Comparison of ENCODE assay signal across 16 mouse cellular contexts in genomic region chr14:48251381-48251979, GRCm38 (mm10).
DNase-seq lines count a peak whose midpoint lies in the region; ATAC-seq and TF ChIP-seq lines count a peak whose summit lies in the region.
"Had no signal": no experiment of that assay in that cellular context is flagged by ENCODE, and none has a peak within 500 bp of the region (broad histone marks: within the 10 kb centered on the region; RNA-seq: fewer than 3 reads in every experiment).

No protein-coding gene starts in this region.

- TF ChIP-seq CTCF in brain, embryonic 14.5 days (IDR thresholded peaks at IDR 0.05; ENCODE audit: borderline replicate concordance, extremely low read depth, insufficient read depth, insufficient read length) = no peak
- no peak for TF ChIP-seq CTCF in intestine, postnatal 0 days (IDR thresholded peaks at IDR 0.05; ENCODE audit: low read depth)

- no peak overlapping the region for H3K4me2 ChIP-seq in kidney, embryonic 16.5 days (replicated peaks; ENCODE audit: low read depth, low read length)
- no peak overlapping the region for H3K4me2 ChIP-seq in midbrain, embryonic 15.5 days
- H3K4me2 ChIP-seq in intestine, postnatal 0 days (replicated peaks; ENCODE audit: low read depth) = no peak overlapping the region
- H3K4me2 ChIP-seq: embryonic facial prominence, embryonic 13.5 days; heart, embryonic 13.5 days; limb, embryonic 15.5 days had no signal

- no peak for DNase-seq in kidney, postnatal 14 days
- DNase-seq in brain, embryonic 14.5 days (ENCODE audit: low read depth) = peak; percentile 54
- peak; percentile 37 for DNase-seq in embryo, embryonic 9.5 days (ENCODE audit: extremely low spot score)
- DNase-seq in right cerebral cortex, adult 18-20 months = no peak
- DNase-seq: cerebellum, adult 9-11 months; kidney, adult 9 months; lung, postnatal 36 days; thymus, adult 2 months had no signal

- H3K27me3 ChIP-seq in kidney, embryonic 16.5 days (ENCODE audit: insufficient read depth, low read length) = no peaks in the 10 kb centered on the region
- H3K27me3 ChIP-seq in midbrain, embryonic 15.5 days (replicated peaks) = no peaks in the 10 kb centered on the region
- no peaks in the 10 kb centered on the region for H3K27me3 ChIP-seq in intestine, postnatal 0 days (replicated peaks; ENCODE audit: control insufficient read depth, insufficient read depth, low read length)
- H3K27me3 ChIP-seq: embryonic facial prominence, embryonic 13.5 days; limb, embryonic 15.5 days had no signal

- no peak for TF ChIP-seq POLR2A in brain, embryonic 14.5 days (IDR thresholded peaks at IDR 0.05; ENCODE audit: borderline replicate concordance, extremely low read depth, insufficient read depth, insufficient read length, poor library complexity, severe bottlenecking)

- H3K36me3 ChIP-seq in kidney, embryonic 16.5 days (ENCODE audit: insufficient read depth, low read length) = no peaks in the 10 kb centered on the region
- H3K36me3 ChIP-seq in midbrain, embryonic 15.5 days (replicated peaks) = no peaks in the 10 kb centered on the region
- no peaks in the 10 kb centered on the region; the same call in 1 of the 2 replicates for H3K36me3 ChIP-seq in intestine, postnatal 0 days (ENCODE audit: control insufficient read depth, insufficient read depth)
- H3K36me3 ChIP-seq: embryonic facial prominence, embryonic 13.5 days; heart, embryonic 13.5 days had no signal

- ATAC-seq in kidney, embryonic 16.5 days (ENCODE audit: low FRiP score, low TSS enrichment) = peak; percentile 39; the same call in 1 of the 2 replicates
- 0 out of 2 replicates have a peak, but pooled peaks have one; percentile 22 for ATAC-seq in midbrain, embryonic 15.5 days (replicated peaks)
- no peak for ATAC-seq in intestine, postnatal 0 days
- ATAC-seq: forebrain, embryonic 16.5 days; hindbrain, embryonic 16.5 days had no signal

- peaks cover 9% of the 10 kb centered on the region for H3K4me1 ChIP-seq in kidney, embryonic 16.5 days (ENCODE audit: insufficient read depth, low read length)
- H3K4me1 ChIP-seq in midbrain, embryonic 15.5 days = peaks cover 14% of the 10 kb centered on the region
- no peaks in the 10 kb centered on the region for H3K4me1 ChIP-seq in intestine, postnatal 0 days (replicated peaks; ENCODE audit: control insufficient read depth, insufficient read depth, low read length)

- H3K9ac ChIP-seq in kidney, embryonic 16.5 days (replicated peaks; ENCODE audit: low read length) = no peak overlapping the region
- no peak overlapping the region for H3K9ac ChIP-seq in midbrain, embryonic 15.5 days
- H3K9ac ChIP-seq in intestine, postnatal 0 days (ENCODE audit: low read depth, low read length) = no peak overlapping the region
- H3K9ac ChIP-seq: embryonic facial prominence, embryonic 13.5 days; heart, embryonic 13.5 days; limb, embryonic 15.5 days had no signal

- no peak overlapping the region for H3K4me3 ChIP-seq in kidney, embryonic 16.5 days (ENCODE audit: low read length)
- H3K4me3 ChIP-seq in midbrain, embryonic 15.5 days = no peak overlapping the region
- H3K4me3 ChIP-seq in intestine, postnatal 0 days (ENCODE audit: low read depth, low read length) = no peak overlapping the region
- H3K4me3 ChIP-seq: embryonic facial prominence, embryonic 13.5 days; heart, embryonic 13.5 days; limb, embryonic 15.5 days had no signal

- H3K9me3 ChIP-seq in kidney, embryonic 16.5 days (ENCODE audit: low read length) = no peaks in the 10 kb centered on the region
- H3K9me3 ChIP-seq in midbrain, embryonic 15.5 days = no peaks in the 10 kb centered on the region
- no peaks in the 10 kb centered on the region for H3K9me3 ChIP-seq in intestine, postnatal 0 days (ENCODE audit: control insufficient read depth)
- H3K9me3 ChIP-seq: embryonic facial prominence, embryonic 13.5 days; heart, embryonic 13.5 days; limb, embryonic 15.5 days had no signal

- H3K27ac ChIP-seq in kidney, embryonic 16.5 days (ENCODE audit: low read length) = no peak overlapping the region
- H3K27ac ChIP-seq in midbrain, embryonic 15.5 days = no peak overlapping the region
- no peak overlapping the region for H3K27ac ChIP-seq in intestine, postnatal 0 days (ENCODE audit: low read depth, low read length)
- H3K27ac ChIP-seq: embryonic facial prominence, embryonic 13.5 days; heart, embryonic 13.5 days; limb, embryonic 15.5 days had no signal

- 58% methylated on average over 9 of the region's 9 CpGs for WGBS in kidney, embryonic 16.5 days
- 37% methylated on average over 9 of the region's 9 CpGs for whole genome bisulfite sequencing in midbrain, embryonic 15.5 days
- WGBS in intestine, postnatal 0 days = 77% methylated on average over 9 of the region's 9 CpGs

Comparison
In these comparisons a context has a peak if more than half of its experiments do, and no peak if none do; other contexts are left out.
1. DNase-seq: peak in brain, embryonic 14.5 days (single experiment) and embryo, embryonic 9.5 days (single experiment); none in kidney, postnatal 14 days (single experiment) and right cerebral cortex, adult 18-20 months (single experiment).